Mouse (Mus musculus) hindbrain, embryonic 11.5 days (tissue): ENCODE results near the gene Hoxd3. TPM values are rescaled to one million over a fixed set of nuclear protein-coding genes. Genes with fewer than 3 reads are reported as not detected.

Experiments
- ATAC-seq: fragments of 200-750 bp; cut with Nextera tagmentation; 2 replicates; pipeline ENCODE4 v1.8.0; 2017; ENCODE audit warnings: mild to moderate bottlenecking, moderate TSS enrichment, moderate library complexity; ENCODE audit not compliant: low FRiP score
- DNase-seq: peaks from one replicate; pipeline ENCODE4 v3.0.0-alpha.2; 2015; ENCODE audit warnings: low spot score
- H3K27ac ChIP-seq: fragments of 300-500 bp; sonication (generic); 2 replicates; pipeline ENCODE4 v1.5.1; 2014; ENCODE audit warnings: mild to moderate bottlenecking, low read depth, low read length
- H3K27me3 ChIP-seq: fragments of 300-500 bp; sonication (generic); 2 replicates; pipeline ENCODE4 v1.6.1; 2014; ENCODE audit warnings: mild to moderate bottlenecking, low read length, moderate library complexity, mixed read lengths; ENCODE audit not compliant: control insufficient read depth, insufficient read depth
- H3K36me3 ChIP-seq: fragments of 300-500 bp; sonication (generic); 2 replicates; pipeline ENCODE4 v1.6.1; 2014; ENCODE audit warnings: mild to moderate bottlenecking, low read length, moderate library complexity, mixed read lengths; ENCODE audit not compliant: control insufficient read depth, insufficient read depth
- H3K4me1 ChIP-seq: fragments of 300-500 bp; sonication (generic); replicated peaks from 2 replicates; pipeline ENCODE4 v1.6.1; 2014; ENCODE audit warnings: low read length, mixed read lengths; ENCODE audit not compliant: control insufficient read depth, insufficient read depth
- H3K4me2 ChIP-seq: fragments of 300-500 bp; sonication (generic); replicated peaks from 2 replicates; pipeline ENCODE4 v1.6.1; 2014; ENCODE audit warnings: mild to moderate bottlenecking, low read depth, low read length
- H3K4me3 ChIP-seq: fragments of 300-500 bp; sonication (generic); 2 replicates; pipeline ENCODE4 v1.5.1; 2014; ENCODE audit warnings: low read depth, low read length
- H3K9ac ChIP-seq: fragments of 300-500 bp; sonication (generic); 2 replicates; pipeline ENCODE4 v1.6.1; 2014; ENCODE audit warnings: low read depth, low read length
- H3K9me3 ChIP-seq: fragments of 300-500 bp; sonication (generic); 2 replicates; pipeline ENCODE4 v1.6.1; 2016; ENCODE audit warnings: low read length; ENCODE audit not compliant: control insufficient read depth
- WGBS: fragments of 180-500 bp; shearing (Covaris S2); extraction: QIAGEN DNeasy Blood & Tissue Kit; methylation state at CpG from one replicate; pipeline ENCODE4 v1.1.7; 2014; 5-methylcytosine and 5-hydroxymethylcytosine counted together
- polyA plus RNA-seq: library from polyadenylated mRNA; unstranded; fragments of >200 nt; fragmentation: Nextera tagmentation; extraction: Ambion mirVana; gene quantifications from 2 replicates; pipeline ENCODE4 v1.2.1, GENCODE M21; 2014

Hoxd3 gene
- polyA plus RNA-seq, 1 experiment from 2014 or later = 58.0 TPM

DNA sequence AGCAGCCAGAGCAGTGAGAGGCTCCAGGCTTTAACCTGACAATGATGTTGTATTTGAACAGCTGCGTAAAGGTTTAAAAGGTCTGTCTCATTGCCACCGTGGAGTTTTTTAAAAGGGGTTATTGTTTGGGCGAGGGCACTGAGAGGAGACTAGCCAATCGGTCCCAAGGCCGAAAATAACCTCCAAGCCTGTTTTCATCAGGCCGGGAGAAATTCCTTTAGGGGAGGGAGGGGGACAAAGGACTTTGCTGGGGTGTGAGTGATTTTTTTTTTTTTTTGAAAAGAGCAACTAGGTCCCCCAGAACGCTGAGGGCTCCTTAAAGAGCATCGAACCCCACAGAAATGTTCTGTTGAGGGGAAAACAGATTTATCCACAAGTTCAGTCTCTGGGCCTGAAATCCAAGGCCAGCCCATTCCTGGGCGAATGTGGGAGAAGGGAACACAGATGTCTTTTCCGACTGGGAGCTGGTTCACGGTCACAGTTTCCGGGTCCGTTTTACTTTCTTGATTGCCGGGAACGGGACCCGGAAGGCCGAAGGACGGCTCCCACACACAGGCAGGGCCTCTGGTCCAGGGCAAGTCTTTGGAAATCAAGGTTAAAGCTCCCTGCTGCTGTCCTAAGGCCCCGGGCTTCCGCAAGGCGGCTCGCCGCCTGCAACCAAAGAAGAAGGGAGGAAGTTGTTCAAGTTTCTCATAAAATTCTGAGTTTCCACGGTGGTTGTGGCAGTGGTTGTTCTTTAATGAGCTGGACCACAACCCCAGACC is 22.0 kb upstream of the Hoxd3 start:
- no peak for DNase-seq
- Histone ChIP-seq H3K4me2 (no peak overlapping the region), H3K4me1 (0 out of 2 replicates have a peak, but pooled peaks cover 4% of the 10 kb centered on the region), H3K27ac (no peak overlapping the region), H3K27me3 (peaks cover 86% of the 10 kb centered on the region), H3K36me3 (no peaks in the 10 kb centered on the region), H3K9ac (no peak overlapping the region), H3K9me3 (no peaks in the 10 kb centered on the region), H3K4me3 (no peak overlapping the region)
- no peak for ATAC-seq
- under 1% methylated on average over 24 of the region's 24 CpGs for WGBS

DNA sequence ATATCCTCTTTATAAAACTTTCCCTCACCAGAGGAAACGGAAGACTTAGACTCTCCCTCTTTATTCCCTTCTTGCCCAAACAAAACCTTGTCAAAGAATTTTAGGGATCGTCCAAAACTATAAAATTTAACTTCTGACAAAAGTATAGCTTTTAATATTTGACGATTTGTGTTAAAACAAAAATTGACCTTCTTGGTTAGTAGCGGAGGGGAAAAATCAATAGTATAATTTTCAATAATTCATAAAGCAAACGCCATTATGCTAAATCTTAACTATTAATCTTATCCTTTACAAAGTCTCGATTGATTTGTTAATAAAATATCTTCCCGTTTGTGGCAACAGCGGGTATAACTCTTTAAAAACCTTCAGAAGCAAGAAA is 21.4 kb upstream of the Hoxd3 start:
- ATAC-seq = no peak
- 0 out of 2 replicates have a peak, but pooled peaks cover 4% of the 10 kb centered on the region for H3K4me1 ChIP-seq
- DNase-seq = no peak
- 8% methylated on average over 8 of the region's 8 CpGs for WGBS
- no peaks in the 10 kb centered on the region for H3K9me3 ChIP-seq
- H3K27me3 ChIP-seq = peaks cover 86% of the 10 kb centered on the region
- no peak overlapping the region for H3K4me2 ChIP-seq
- no peak overlapping the region for H3K27ac ChIP-seq
- H3K36me3 ChIP-seq = no peaks in the 10 kb centered on the region
- H3K9ac ChIP-seq = no peak overlapping the region
- H3K4me3 ChIP-seq = no peak overlapping the region

DNA sequence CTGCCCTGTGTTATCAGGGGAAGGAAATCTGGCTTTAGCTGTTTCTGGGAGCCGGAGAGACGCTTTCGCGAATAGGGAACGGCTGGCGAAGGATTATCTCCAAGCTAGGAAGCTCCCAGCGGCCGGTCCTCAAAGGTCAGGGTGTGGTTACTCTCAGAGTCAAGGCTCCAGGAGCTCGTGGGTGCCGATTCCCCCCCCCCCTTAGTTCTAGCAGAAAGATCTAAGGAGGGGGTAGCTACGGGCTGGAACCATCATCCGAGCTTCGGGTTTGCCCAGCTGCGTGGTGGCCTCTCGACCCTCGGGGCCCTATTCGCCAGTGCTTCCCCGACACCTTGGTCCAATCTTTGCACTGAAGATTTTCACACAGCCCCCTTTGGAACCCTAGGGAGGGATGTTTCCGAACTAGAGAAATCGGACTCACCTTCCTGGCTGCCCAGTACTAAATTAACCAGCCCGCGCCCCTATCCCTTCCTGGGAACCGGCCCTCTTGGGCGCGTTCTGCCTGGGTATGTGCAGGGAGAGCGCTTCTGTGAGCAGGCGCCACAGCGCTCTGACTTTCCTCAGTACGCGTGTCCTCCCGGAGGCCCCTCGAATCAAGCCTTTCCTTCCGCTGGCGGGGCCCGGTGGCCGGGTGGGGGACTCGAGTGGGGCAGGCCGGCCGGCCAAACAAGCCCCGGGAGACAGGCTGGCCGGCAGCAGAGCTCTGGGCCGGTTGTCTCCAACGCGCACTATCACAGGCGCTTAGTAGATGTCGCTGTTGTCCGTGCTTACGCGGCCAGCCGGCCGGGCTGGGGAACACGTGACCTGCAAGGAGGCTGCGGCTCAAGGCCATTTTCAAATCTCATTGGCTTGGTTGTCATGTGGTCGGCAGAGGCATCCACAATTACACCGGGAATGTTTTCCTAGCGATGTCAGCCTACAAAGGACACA is 20.4 kb upstream of the Hoxd3 start, which contains the start of gene Hoxd10:
Gene Hoxd10 (plus strand): TSS at position 903 of the 930 bp plus-strand sequence.
- Histone ChIP-seq H3K4me1 (0 out of 2 replicates have a peak, but pooled peaks cover 4% of the 10 kb centered on the region), H3K4me2 (no peak within 1 kb of the TSS), H3K27me3 (peaks cover 91% of the 10 kb centered on the region), H3K27ac (no peak within 1 kb of the TSS), H3K9me3 (no peaks in the 10 kb centered on the region), H3K36me3 (no peaks in the 10 kb centered on the region), H3K9ac (no peak within 1 kb of the TSS), H3K4me3 (no peak within 1 kb of the TSS)
- DNase-seq (peak; percentile 80), ATAC-seq (peak; percentile 81)
- WGBS = 1% methylated on average over 56 of the region's 56 CpGs

DNA sequence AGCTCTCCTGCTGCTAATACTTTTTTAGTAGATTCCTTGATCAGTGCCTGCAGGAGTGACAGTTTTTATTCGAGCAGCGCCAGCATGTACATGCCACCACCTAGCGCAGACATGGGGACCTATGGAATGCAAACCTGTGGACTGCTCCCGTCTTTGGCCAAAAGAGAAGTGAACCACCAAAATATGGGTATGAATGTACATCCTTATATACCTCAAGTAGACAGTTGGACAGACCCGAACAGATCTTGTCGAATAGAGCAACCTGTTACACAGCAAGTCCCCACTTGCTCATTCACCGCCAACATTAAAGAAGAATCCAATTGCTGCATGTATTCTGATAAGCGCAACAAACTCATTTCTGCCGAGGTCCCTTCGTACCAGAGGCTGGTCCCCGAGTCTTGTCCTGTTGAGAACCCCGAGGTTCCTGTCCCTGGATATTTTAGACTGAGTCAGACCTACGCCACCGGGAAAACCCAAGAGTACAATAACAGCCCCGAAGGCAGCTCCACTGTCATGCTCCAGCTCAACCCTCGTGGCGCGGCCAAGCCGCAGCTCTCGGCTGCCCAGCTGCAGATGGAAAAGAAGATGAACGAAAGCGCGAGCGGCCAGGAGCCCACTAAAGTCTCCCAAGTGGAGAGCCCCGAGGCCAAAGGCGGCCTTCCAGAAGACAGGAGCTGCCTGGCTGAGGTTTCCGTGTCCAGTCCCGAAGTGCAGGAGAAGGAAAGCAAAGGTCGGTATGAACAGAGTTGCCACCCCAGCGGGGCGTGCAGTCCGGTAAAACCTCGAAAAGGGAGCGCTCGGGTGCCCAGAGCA is 19.5 kb upstream of the Hoxd3 start:
- Histone ChIP-seq H3K36me3 (no peaks in the 10 kb centered on the region), H3K4me3 (no peak overlapping the region), H3K27me3 (peaks cover 91% of the 10 kb centered on the region), H3K27ac (no peak overlapping the region), H3K9ac (no peak overlapping the region), H3K4me2 (no peak overlapping the region), H3K4me1 (0 out of 2 replicates have a peak, but pooled peaks cover 4% of the 10 kb centered on the region), H3K9me3 (no peaks in the 10 kb centered on the region)
- ATAC-seq (no peak), DNase-seq (no peak)
- 5% methylated on average over 35 of the region's 35 CpGs for WGBS

DNA sequence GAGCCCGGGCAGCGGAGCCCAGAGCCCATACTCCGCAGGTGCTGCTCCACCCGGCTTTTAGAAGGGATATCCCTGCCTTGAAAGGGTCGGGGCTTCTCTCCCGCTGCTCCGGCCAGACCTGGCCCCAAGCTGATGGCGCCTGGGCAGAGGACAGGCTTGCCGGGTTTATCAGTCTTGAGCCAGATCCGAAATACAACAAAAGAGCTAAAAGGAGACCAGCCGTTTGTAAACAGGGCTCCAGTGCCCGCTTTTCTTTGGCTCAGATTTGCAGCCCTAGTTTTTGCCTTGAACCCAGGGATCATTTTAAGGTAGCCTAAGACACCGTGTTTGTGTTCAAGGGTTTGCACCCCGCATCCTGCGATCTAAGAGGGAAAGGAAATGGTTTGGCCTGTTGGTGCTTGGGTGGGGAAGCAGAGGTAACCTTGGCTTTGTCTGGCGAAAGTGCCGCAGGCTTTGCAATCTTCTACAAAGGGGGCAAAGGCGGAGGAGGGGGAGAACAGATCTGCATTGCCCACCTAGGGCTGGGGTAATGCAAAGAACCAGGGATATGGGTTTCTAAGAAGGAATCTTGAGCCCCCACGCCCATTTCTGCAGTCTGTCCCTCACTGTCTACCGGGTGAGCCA is 18.8 kb upstream of the Hoxd3 start:
- ATAC-seq (no peak), DNase-seq (no peak)
- 2% methylated on average over 20 of the region's 20 CpGs for WGBS
- Histone ChIP-seq H3K36me3 (no peaks in the 10 kb centered on the region), H3K27ac (no peak overlapping the region), H3K4me3 (no peak overlapping the region), H3K4me1 (peaks cover 5% of the 10 kb centered on the region; the same call in 1 of the 2 replicates), H3K9ac (no peak overlapping the region), H3K9me3 (no peaks in the 10 kb centered on the region), H3K4me2 (no peak overlapping the region), H3K27me3 (peaks cover 91% of the 10 kb centered on the region)

DNA sequence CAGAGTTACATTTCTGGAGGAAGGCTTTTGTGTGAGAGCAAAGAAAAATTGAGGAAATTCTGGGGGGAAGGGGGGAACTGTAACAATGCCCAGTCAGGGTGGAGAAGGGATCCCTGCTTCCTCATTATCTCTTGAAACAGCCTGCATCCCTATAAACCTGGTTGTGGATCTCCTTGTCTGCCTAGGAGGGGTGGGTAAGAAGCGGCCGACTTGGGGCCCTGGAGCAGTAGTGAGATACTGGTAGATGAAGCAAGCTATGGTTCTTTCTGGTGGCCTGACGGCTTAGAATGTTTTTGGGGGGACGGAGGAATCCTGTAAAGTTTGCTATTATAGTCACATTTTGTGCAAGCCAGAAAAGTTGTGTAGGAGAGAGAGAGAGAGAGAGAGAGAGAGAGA is 18.3 kb upstream of the Hoxd3 start:
- Histone ChIP-seq H3K9ac (no peak overlapping the region), H3K4me3 (no peak overlapping the region), H3K9me3 (no peaks in the 10 kb centered on the region), H3K4me1 (peaks cover 9% of the 10 kb centered on the region), H3K27me3 (peaks cover 93% of the 10 kb centered on the region), H3K4me2 (no peak overlapping the region), H3K36me3 (no peaks in the 10 kb centered on the region), H3K27ac (no peak overlapping the region)
- WGBS = 6% methylated on average over 4 of the region's 4 CpGs
- no peak for DNase-seq
- no peak for ATAC-seq

DNA sequence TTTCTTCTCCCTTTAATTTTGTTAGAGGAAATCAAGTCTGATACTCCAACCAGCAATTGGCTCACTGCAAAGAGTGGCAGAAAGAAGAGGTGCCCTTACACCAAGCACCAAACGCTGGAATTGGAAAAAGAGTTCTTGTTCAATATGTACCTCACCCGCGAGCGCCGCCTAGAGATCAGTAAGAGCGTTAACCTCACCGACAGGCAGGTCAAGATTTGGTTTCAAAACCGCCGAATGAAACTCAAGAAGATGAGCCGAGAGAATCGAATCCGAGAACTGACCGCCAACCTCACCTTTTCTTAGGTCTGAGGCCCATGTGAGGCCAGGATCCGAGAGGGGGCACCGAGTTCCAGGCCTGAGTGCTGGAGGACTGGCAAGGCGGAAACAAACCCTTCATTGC is 17.7 kb upstream of the Hoxd3 start:
- H3K36me3 ChIP-seq = no peaks in the 10 kb centered on the region
- DNase-seq = no peak

DNA sequence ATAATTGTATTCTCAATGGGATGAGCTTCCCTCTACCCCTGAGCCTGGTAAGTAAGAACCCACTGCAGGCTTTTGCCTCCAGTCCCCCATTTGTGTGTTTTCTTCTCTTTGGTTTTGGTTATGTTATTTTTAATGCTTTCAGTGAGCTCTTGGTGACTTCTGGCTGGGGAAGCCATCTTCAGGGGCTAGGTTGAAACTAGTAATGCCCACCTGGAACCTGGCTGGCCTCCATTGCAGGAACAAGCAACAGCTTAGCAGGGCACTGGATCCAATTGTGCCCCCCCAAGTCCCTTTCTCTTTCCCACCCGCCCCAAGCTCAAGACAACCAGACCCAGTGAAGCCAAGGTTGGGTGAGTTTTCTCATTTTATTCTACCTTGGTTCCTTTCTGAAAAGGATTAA is 16.3 kb upstream of the Hoxd3 start:
- Histone ChIP-seq H3K27ac (no peak overlapping the region), H3K27me3 (peaks cover 96% of the 10 kb centered on the region), H3K4me2 (no peak overlapping the region), H3K9ac (no peak overlapping the region), H3K4me1 (peaks cover 10% of the 10 kb centered on the region), H3K4me3 (no peak overlapping the region), H3K9me3 (no peaks in the 10 kb centered on the region), H3K36me3 (no peaks in the 10 kb centered on the region)
- 23% methylated on average over 1 of the region's 1 CpGs for WGBS
- ATAC-seq = no peak
- DNase-seq = no peak

More for the DNA sequence above, 17.7 kb upstream of the Hoxd3 start:
- no peak overlapping the region for H3K9ac ChIP-seq
- peaks cover 10% of the 10 kb centered on the region for H3K4me1 ChIP-seq
- WGBS = 1% methylated on average over 16 of the region's 16 CpGs
- no peak overlapping the region for H3K27ac ChIP-seq
- peaks cover 95% of the 10 kb centered on the region for H3K27me3 ChIP-seq
- no peak overlapping the region for H3K4me3 ChIP-seq
- ATAC-seq = no peak
- no peak overlapping the region for H3K4me2 ChIP-seq
- no peaks in the 10 kb centered on the region for H3K9me3 ChIP-seq
